Mouse (Mus musculus): ENCODE measurements around the gene Wnt6.
A peak's percentile ranks its signal among the peaks of the same experiment; 100 is the strongest.

The Wnt6 gene

DNA sequence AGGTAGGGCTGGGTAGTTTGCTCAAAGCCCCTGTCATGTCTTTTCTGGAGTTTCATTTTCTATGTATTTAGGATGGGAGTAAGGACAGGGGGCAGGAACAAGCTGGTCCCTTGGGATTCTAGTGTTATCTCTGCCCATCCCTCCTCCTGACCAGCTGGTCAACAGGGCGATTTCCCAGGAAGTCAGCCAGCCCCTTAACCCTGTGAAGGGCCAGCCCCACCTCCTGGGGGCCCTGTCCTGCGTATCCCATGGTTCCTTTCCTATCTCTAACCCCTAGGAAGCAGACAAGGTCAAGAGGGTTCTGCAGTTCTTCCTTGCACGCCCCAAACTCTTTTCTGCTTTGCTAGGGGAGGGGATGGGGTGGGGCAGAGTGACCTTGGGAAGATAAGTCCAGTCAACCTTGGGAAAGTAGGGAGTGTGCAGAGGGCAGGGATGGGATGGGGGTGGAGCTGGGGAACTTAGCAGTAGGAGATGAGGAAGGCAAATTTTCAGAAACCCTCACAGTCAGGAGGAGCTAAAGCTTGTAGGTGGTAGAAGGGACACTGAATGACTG is 7.3 kb downstream of the Wnt6 start:
- DNase-seq = no peak

DNA sequence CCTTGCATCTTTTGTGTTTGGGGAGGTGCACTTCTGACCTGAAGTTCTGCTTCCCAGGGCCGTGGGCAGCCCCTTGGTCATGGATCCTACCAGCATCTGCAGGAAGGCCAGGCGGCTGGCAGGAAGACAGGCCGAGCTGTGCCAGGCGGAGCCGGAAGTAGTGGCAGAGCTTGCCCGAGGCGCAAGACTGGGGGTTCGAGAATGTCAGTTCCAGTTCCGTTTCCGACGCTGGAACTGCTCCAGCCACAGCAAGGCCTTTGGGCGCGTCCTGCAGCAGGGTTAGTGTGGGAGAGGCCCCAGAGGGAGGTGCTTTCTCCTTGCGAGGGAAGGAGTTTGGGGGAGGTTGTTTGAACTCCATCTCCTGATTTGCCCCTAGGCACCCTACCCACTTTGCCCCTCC is 10.4 kb downstream of the Wnt6 start:
- no peak for DNase-seq

DNA sequence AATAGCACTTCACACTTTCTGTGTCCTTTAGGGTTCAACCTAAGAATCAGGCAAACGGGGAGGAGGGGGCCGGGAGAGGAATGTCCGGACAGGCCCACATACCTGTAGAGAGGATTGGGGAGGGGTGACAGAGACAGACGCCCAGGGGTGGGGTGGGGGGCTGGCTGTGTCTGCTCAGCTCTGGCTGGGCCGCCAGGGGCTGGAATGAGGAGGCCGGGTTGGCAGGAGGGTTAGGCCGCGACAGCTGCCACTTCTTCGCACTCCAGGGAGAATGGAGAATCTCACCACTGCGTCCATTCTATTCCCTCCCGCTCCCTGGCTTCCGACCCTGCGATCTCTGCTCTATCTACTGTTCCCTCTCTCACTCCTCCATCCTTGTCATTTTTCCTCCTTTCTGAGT is 11.9 kb downstream of the Wnt6 start:
- DNase-seq = no peak

DNA sequence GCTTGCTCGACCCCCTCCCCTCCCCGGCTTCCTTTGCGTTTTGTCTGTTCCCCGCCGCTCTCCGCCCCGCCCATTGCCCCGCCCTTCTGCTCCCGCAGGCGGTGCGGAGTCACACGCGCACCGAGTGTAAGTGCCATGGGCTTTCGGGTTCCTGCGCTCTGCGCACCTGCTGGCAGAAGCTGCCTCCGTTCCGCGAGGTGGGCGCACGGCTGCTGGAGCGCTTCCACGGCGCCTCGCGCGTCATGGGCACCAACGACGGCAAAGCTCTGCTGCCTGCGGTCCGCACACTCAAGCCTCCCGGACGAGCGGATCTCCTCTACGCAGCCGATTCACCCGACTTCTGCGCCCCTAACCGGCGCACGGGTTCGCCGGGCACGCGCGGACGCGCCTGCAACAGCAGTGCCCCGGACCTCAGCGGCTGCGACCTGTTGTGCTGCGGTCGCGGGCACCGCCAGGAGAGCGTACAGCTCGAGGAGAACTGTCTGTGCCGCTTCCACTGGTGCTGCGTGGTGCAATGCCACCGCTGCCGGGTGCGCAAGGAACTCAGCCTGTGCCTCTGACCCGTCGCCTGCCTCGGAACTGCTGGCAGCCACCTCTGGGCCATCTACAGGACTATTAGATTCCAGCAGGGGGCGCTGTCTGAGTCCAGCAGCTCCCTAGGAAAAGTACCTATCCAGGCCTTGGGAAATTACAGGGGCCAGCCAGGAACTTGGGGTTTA is 12.5 kb downstream of the Wnt6 start:
- peak; percentile 93 for DNase-seq

DNA sequence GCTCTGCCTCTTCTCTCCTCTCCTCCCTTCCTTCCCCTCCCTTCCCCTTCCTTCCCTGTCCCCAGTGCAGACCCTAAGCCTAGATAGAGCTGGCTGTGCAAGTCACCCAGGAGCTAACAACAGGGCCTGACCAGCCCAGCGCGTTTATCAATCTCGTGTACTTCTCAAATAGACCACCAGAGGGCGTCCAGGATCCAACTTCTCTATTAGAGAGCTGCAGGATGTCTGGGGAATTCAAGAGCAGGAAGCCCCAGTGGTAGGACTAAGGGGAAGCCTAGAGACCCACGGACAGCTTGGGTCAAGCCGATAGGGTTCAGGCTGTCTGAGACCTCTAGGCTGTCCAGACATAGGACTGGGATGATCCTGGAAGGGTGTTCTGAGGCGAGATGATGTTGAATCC is 16.2 kb downstream of the Wnt6 start:
- DNase-seq = peak; percentile 95

DNA sequence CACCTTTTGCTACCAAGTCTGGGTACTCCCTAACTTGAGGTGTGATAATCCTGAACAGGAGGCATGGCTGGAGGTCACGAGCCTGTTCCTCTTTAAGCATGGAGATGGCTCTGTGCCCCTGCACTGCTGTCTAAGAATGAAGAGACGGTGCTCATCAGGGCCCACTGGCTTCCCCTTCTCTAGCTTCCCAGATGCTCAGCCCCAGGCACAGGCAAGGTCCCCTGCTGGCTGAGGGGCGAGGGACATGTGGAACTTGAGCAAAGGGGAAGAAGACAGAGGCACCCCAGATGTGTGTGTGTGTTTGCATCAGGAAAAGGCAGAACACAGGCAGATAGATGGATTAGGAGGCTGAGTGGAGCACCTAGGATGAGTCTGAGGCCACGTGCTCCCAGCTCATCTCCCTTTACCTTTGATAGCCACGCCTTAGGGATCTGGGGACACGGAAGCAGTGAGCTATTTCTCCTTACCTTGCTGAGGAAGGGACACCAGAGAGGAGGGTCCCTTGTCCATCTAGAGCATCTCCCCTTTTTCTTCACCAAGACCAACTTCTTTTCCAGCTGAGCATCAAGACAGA is 17.0 kb downstream of the Wnt6 start:
- DNase-seq = no peak

DNA sequence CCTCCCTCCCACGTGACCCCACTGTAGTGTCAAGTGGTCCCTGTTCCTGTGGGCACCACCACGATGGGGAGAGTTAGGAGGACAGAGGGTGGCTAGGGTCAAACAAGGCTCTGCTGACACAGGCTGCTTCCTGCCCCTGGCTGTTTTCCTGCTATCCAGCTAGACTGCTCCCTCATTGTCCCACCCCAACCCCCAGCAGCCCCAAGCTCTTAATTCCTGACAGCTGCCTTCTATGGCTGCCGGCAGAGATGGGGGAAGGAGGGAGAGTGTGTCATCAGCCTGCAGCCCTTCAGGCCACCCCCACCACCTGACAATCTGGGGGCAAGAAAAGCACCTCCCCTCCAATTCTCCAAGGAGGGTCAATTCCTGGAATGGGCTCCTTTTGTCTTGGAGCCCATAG is 18.4 kb downstream of the Wnt6 start:
- no peak for DNase-seq

DNA sequence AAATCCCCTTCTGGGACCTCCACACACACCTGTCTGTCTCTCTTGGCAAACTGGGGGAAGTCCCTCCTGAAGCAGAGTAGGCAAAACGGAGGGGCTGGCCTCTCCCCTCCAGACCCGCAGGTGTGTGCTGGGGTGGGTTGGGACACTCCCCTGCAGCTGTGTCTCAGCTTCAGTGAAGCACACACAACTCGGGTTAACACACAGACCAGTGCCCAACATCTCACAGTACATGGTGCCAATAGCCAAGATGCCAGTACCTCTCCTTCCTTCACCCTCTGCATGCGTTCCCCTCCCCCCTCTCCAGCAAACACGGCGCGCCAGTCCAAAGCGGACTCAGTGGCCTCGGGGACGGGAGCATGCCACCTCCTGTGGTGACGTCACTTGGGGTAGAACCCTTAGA is 19.6 kb downstream of the Wnt6 start, which contains the start of gene Wnt10a:
Wnt10a (plus strand) TSS at position 268 of the 400 bp plus-strand sequence.
- peak; percentile 88 for DNase-seq

DNA sequence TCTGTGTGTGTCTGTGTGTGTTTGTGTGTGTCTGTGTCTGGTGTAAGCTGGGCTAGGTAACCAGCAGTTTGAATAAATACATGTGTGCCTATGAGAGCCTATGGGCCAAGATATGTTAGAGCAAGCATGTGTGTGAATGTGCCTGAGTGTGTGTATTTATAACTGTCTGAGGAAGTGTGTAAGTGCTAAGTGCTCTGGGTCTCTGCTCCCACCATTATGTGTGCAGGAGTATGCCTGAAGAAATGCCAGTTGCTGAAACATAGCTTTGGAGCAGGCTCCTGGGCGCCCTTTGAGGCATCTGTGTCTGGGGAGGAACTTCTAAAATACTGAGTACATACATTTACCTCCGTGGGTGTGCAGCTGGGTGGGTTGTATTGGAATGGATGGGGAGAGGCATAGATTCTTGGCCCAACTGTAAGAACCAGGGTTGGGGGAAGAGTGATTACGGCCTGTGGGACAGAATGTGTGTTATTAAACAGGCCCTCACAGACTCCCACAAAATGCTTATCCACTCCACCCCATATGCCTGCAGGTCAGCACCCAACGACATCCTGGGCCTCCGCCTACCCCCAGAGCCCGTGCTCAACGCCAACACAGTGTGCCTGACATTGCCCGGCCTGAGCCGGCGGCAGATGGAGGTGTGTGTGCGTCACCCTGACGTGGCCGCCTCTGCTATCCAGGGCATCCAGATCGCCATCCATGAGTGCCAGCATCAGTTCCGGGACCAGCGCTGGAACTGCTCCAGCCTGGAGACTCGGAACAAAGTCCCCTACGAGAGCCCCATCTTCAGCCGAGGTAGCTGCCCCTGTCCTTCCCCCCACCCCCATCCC is 21.4 kb downstream of the Wnt6 start:
- DNase-seq = no peak

DNA sequence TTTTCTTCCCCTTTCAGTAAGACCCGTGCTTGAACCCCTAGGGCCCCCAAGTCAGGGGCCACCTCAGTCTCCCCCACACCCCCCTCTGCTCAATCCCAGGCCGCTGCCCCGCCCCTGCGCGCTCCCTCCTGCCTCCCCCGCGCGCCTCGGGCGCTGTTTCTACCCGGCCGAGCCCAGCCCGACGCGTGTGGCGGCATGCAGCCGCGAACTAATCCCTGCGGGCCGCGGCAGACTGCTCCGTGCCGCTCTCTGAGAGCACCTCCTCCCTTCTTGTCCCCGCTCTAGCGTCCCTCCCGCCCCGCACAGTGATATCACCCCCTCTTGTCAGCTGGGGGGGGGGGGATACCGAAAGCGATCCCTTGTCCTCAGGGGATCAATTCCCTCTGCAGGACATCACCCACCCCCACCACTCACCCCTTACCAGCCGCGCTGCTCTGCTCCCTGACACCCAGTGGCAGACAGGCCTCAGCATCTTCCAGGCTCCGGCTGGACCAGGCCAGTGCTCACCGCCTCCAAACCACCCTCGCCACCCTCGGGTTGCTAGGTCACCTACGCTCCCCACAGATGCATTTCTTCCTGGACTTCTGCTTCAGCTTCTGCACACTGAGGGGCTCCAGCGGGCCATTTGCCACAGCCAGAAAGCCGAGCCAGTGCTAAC is 22.9 kb downstream of the Wnt6 start:
- no peak for DNase-seq

DNA sequence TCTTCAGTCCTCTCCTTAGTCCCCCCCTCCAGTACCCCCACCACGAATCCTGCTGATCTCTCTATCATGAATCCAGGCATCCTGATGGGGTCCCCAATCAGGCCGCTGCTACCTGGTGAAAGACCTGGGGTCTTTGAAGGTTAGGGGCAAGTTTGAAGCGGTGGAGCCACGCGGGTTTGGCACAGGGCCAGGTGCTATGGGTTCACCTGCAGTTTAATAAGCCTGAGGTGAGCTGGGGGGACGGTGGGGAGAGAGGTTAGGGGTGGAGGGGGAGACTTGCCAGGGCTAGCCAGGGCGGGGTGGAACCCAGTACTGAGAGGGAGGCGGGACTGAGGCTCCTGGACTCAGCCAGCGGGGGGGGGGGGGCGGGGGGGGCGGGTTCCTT is 23.4 kb downstream of the Wnt6 start:
- no peak for DNase-seq

DNA sequence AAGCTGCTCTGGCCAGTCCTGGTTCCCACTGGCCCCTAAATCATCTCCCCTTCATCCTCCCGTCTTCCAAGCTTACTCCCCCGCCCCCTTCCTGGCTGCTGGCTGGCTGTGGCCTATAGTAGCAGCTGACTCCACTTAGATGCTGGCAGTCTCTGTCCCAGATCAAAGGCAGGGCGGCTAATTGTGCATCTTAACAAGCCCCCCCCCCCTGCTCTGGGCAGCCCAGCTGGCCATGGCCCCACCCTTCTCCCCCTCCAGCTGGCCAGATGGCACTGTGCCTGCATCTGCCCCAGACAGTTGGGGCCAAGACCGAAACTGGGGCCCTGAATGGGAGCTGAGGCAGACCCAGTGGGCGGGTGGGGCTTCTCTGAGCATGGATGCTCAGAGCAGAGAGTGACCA is 25.8 kb downstream of the Wnt6 start:
- DNase-seq = no peak

DNA sequence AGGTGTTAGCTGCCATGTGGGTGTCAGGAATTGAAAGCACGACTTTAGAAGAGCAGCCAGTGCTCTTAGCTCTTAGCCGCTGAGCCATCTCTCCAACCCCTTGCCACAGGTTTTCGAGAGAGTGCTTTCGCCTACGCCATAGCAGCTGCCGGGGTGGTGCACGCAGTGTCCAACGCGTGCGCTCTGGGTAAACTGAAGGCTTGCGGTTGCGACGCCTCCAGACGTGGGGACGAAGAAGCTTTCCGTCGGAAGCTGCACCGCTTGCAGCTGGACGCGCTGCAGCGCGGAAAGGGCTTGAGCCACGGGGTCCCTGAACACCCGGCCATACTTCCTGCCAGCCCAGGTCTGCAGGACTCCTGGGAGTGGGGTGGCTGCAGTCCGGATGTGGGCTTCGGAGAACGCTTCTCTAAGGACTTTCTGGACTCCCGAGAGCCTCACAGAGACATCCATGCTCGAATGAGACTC is 28.8 kb downstream of the Wnt6 start:
- DNase-seq = no peak

DNA sequence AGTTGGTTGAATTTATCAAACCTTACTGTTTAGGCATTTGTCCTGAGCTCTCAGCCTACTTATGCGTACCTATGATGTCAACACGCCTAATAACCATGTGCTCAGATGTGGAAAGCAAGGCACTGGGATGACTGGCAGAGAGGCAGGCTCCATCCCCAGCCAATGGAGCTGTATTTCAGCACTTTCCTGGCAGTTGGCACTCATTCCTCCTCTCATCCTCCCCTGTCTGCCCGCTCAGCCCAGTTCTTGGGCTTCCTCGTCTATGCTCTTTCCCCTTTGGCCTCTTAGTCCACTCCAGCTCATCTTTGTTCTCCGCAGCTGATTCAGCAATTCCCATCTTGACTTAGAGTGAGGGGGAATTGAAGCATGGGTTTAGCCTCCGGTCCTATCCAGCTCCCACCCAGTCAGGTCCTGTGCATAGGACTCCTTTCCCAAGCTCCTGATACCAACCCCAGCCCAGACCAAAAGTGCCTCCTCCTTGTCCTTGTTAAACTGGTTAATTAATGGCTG is 30.0 kb downstream of the Wnt6 start:
- no peak for DNase-seq

DNA sequence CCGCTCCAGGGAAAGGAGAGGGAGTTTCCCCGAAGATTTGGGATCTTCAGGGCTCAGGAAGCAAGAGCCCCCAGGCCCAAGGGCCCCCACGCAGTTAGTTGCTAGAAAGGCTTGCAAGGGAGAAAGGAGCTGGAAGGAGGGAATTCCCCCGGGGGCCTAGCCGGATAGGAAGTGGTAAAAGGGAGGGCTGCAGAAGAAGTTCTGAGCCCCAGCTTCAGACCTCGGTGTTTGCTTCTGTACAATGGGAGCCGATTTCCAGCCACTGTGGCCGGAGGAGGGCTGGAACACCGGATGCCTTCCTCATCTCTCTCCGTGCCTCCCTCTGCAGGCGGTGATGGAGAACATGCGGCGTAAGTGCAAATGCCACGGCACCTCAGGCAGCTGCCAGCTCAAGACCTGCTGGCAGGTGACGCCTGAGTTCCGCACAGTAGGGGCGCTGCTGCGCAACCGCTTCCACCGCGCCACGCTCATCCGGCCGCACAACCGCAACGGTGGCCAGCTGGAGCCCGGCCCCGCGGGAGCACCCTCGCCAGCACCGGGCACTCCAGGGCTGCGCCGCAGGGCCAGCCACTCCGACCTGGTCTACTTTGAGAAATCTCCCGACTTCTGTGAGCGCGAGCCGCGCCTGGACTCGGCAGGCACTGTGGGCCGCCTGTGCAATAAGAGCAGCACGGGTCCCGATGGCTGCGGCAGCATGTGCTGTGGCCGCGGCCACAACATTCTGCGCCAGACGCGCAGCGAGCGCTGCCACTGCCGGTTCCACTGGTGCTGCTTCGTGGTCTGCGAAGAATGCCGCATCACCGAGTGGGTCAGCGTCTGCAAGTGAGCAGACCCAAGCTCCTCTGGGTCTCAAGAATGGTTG is 31.3 kb downstream of the Wnt6 start:
- peak; percentile 96 for DNase-seq

DNA sequence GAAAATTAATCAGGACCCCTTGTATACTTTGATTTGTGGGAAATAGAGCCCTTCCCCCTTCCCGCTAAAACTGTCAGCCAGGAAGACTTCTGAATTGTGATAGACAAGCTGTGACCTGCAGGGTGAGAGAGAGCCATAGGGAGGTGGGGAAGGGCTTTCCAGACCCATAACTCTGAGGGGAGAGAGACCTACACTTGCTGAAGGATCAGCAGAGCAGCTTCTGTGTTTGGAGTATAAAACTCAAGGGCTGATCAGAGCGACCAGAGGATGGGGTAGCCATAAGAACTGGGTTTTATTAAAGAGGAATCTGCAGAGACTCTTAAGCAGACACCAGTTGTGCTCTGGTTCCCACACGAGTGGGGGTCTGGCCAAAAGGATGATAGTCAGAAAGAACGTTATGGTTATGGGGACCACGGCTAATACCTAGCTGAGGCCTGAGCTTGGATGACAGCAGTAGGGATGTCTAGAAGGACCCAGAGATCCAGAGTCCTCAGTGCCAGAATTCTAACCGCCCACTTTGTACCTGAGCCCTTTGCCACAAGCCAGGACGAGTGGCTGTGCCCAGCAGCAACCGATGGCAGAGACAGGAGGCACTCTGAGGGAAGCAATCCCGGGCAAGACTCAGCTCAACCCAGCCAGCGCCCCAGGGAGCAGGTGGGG is 32.6 kb downstream of the Wnt6 start:
- DNase-seq = no peak

DNA sequence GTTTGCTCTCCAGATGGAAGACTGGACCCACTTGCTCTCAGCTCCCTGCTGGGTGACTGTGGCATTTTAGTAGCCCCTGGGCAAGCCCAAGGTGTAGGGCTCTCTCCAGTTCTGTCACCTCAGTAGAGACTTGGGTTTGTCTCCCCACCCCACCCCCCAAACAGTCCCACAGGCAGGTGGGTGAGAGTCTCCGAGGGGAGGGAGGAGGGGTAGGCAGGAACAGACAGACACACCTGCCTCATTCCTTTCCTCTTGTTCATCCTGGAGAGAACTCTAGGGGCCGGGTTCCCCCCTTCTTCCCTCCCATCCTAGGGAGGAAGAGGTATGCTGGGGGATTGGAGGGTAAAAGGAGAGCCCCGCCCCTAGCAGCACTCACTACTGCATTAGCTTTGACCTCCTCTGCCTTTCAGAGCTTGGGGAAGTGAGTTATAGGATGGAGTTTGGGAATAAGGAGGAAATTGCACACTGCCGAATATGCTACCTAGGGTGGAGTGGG is 33.7 kb downstream of the Wnt6 start:
- DNase-seq = no peak

DNA sequence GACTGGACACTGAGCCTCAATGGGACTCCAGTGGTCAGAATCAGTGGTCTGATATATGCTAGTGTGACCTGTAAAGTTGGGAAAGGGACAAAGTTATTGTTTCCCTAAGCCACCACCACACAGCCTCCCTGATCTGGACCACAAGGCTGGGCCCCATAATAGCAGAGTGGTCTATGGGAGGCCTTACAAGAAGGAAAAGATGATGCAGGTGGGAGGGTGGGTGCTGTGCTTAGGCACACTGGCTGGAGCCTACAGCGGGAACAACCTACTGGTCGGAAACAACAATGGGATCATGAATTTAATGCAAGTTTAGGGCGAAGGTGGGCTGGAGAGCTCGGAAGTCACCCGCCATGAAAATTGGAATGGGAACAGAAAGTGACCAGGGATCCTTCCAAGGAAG is 34.2 kb downstream of the Wnt6 start:
- DNase-seq = no peak

DNA sequence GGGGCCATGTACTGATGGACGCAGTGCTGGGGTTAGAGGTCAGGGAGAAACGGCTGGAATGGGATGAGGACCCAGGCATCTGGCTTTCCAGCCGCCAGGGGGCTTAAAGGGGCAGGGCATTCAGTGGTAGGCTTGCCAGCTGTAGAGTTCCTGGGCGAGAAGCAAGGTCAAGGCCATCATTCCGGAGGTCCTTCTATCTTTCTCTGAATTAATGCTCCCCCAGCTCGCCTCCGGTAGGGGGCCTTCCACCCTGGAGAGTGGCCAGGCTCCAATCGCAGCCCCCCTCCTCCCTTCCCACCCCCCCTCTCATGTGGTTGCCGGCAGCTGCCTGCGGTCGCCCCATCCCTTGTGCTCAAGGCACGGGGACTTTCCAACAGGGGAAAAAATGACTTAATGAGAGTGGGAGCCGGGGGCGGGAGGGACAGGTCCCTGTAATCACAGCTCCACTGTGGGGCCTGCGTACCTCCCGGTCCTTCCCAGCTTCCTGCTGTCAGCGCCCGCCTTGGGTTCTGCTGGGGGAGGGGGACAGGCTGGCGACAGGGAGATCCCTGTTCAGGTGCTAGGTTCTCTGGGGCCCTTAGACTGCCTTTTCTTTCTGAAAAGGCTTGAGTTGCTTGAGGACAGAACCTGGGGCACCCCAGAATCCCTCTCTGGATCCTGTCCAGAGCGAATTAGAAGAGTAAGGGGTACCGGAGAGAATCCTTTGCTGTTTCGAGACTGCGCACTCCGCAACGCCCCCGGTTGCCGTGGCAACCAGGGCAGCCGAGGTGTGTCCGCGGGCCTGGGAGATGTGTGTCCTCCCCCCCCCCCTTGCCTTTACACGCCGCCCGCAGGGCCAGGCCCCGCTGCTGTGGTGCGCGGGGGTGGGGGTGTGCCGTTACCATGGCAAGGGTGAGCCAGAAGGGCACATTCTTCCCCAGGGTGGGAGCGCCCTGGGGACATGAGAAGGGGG is 34.9 kb downstream of the Wnt6 start:
- DNase-seq = no peak

DNA sequence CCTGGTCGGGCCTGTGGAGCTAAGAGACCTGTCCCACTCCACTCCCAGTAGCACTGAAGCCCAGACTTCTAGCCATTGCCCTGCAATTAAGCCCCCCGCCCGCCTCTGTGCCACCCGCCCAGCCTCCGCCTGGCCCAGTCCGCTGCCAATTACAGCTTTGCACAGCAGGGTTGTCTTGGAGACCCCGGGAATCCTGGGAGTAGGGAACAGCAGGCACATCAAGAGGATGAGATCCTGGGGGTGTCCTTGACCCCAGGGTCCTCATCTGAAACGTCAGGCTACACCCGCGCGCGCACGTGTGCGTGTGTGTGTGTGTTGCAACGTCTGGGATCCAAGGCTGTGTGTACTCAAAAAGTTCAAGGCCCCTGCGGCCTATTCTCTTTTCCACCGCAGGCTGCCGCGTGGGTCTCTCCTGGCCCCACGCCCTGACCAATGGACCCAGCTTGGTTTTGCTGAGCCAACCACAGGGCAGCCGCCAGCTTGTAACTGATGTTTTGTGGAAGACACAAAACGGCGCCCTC is 35.9 kb downstream of the Wnt6 start:
- no peak for DNase-seq
